Mouse (Mus musculus) midbrain, embryonic 16.5 days (tissue): ENCODE measurements around the gene Epb42. TPM values are rescaled to one million over a fixed set of nuclear protein-coding genes. Genes with fewer than 3 reads are reported as not detected.
"Not testable (repeated sequence)": the region's sequence is repeated elsewhere in the genome, so short reads cannot be mapped to it uniquely, and the experiment has no call there.

Source experiments
- ATAC-seq: fragments of 200-750 bp; cut with Nextera tagmentation; 2 replicates; pipeline ENCODE4 v1.8.0; 2017; ENCODE audit warnings: moderate TSS enrichment
- H3K27ac ChIP-seq: fragments of 300-500 bp; sonication (generic); 2 replicates; pipeline ENCODE4 v1.5.1; 2014; ENCODE audit warnings: mild to moderate bottlenecking, low read length, mixed read lengths
- H3K27me3 ChIP-seq: fragments of 300-500 bp; sonication (generic); 2 replicates; pipeline ENCODE4 v1.6.1; 2014; ENCODE audit warnings: low read depth, low read length, mixed read lengths; ENCODE audit not compliant: control insufficient read depth, insufficient read depth
- H3K36me3 ChIP-seq: fragments of 300-500 bp; sonication (generic); 2 replicates; pipeline ENCODE4 v1.6.1; 2014; ENCODE audit warnings: mild to moderate bottlenecking, low read length, moderate library complexity, mixed read lengths; ENCODE audit not compliant: control insufficient read depth, insufficient read depth
- H3K4me1 ChIP-seq: fragments of 300-500 bp; sonication (generic); 2 replicates; pipeline ENCODE4 v1.6.1; 2014; ENCODE audit warnings: mild to moderate bottlenecking, low read length, mixed read lengths; ENCODE audit not compliant: control insufficient read depth, insufficient read depth
- H3K4me2 ChIP-seq: fragments of 300-500 bp; sonication (generic); 2 replicates; pipeline ENCODE4 v1.6.1; 2014; ENCODE audit warnings: mild to moderate bottlenecking, low read length, mixed read lengths
- H3K4me3 ChIP-seq: fragments of 300-500 bp; sonication (generic); 2 replicates; pipeline ENCODE4 v1.5.1; 2014; ENCODE audit warnings: low read depth, mild to moderate bottlenecking, low read length, moderate library complexity, mixed read lengths
- H3K9ac ChIP-seq: fragments of 300-500 bp; sonication (generic); 2 replicates; pipeline ENCODE4 v1.6.1; 2014; ENCODE audit warnings: low read depth, low read length, mixed read lengths
- H3K9me3 ChIP-seq: fragments of 300-500 bp; sonication (generic); replicated peaks from 2 replicates; pipeline ENCODE4 v1.6.1; 2014; ENCODE audit warnings: mild to moderate bottlenecking, low read length, mixed read lengths; ENCODE audit not compliant: control insufficient read depth, poor library complexity, severe bottlenecking
- WGBS: fragments of 180-500 bp; shearing (Covaris S2); extraction: QIAGEN DNeasy Blood & Tissue Kit; methylation state at CpG from one replicate; pipeline ENCODE4 v1.1.7; 2014; 5-methylcytosine and 5-hydroxymethylcytosine counted together
- polyA plus RNA-seq: library from polyadenylated mRNA; unstranded; fragments of >200 nt; fragmentation: Nextera tagmentation; extraction: Ambion mirVana; gene quantifications from 2 replicates; pipeline ENCODE4 v1.2.1, GENCODE M21; 2015

The Epb42 gene
- polyA plus RNA-seq, 1 experiment from 2014 or later, result 0.25 TPM

- no peak for ATAC-seq
- 88% methylated on average over 8 of the region's 8 CpGs for WGBS
- Histone ChIP-seq H3K27ac (no peak overlapping the region), H3K4me2 (no peak overlapping the region), H3K36me3 (no peaks in the 10 kb centered on the region), H3K27me3 (no peaks in the 10 kb centered on the region), H3K9me3 (no peaks in the 10 kb centered on the region), H3K4me3 (no peak overlapping the region), H3K4me1 (no peaks in the 10 kb centered on the region), H3K9ac (no peak overlapping the region)
Observed at GRCm38 (mm10) chr2:120998863-120999262, 38.0 kb downstream of the Epb42 start.

- not testable (repeated sequence) for H3K36me3 ChIP-seq, H3K4me2 ChIP-seq, H3K4me3 ChIP-seq, H3K27ac ChIP-seq, H3K9me3 ChIP-seq, H3K27me3 ChIP-seq, H3K9ac ChIP-seq, H3K4me1 ChIP-seq, ATAC-seq
- 63% methylated on average over 1 of the region's 1 CpGs for WGBS
Observed at GRCm38 (mm10) chr2:120996607-120997006, 40.3 kb downstream of the Epb42 start.

GRCm38 (mm10) chr2:120991196-120991595 lies 45.7 kb downstream of the Epb42 start:
- H3K27ac ChIP-seq, result no peak overlapping the region
- no peaks in the 10 kb centered on the region for H3K9me3 ChIP-seq
- H3K27me3 ChIP-seq, result no peaks in the 10 kb centered on the region
- WGBS, result 78% methylated on average over 4 of the region's 4 CpGs
- no peak overlapping the region for H3K9ac ChIP-seq
- H3K4me1 ChIP-seq, result no peaks in the 10 kb centered on the region
- H3K4me2 ChIP-seq, result no peak overlapping the region
- ATAC-seq, result no peak
- H3K4me3 ChIP-seq, result no peak overlapping the region
- H3K36me3 ChIP-seq, result peaks cover 8% of the 10 kb centered on the region; the same call in 1 of the 2 replicates

- no peaks in the 10 kb centered on the region for H3K4me1 ChIP-seq
- H3K4me2 ChIP-seq, result no peak overlapping the region
- WGBS, result 100% methylated on average over 1 of the region's 1 CpGs
- no peak for ATAC-seq
- 0 out of 2 replicates have a peak, but pooled peaks cover 6% of the 10 kb centered on the region for H3K36me3 ChIP-seq
- H3K9ac ChIP-seq, result no peak overlapping the region
- H3K27ac ChIP-seq, result no peak overlapping the region
- no peaks in the 10 kb centered on the region for H3K27me3 ChIP-seq
- H3K4me3 ChIP-seq, result no peak overlapping the region
- H3K9me3 ChIP-seq, result no peaks in the 10 kb centered on the region
Observed at GRCm38 (mm10) chr2:120985241-120985640, 51.6 kb downstream of the Epb42 start.

- no peak for ATAC-seq
- H3K4me3 ChIP-seq, result no peak overlapping the region
- 0 out of 2 replicates have a peak, but pooled peaks cover 6% of the 10 kb centered on the region for H3K36me3 ChIP-seq
- H3K9me3 ChIP-seq, result no peaks in the 10 kb centered on the region
- H3K27me3 ChIP-seq, result no peaks in the 10 kb centered on the region
- H3K4me2 ChIP-seq, result no peak overlapping the region
- H3K4me1 ChIP-seq, result no peaks in the 10 kb centered on the region
- WGBS, result 8% methylated on average over 2 of the region's 2 CpGs
- H3K9ac ChIP-seq, result no peak overlapping the region
- no peak overlapping the region for H3K27ac ChIP-seq
Observed at GRCm38 (mm10) chr2:120983611-120984010, 53.3 kb downstream of the Epb42 start.

- H3K27me3 ChIP-seq, result no peaks in the 10 kb centered on the region
- no peak overlapping the region for H3K9ac ChIP-seq
- H3K4me1 ChIP-seq, result peaks cover 11% of the 10 kb centered on the region
- H3K36me3 ChIP-seq, result 0 out of 2 replicates have a peak, but pooled peaks cover 2% of the 10 kb centered on the region
- no peak for ATAC-seq
- H3K4me3 ChIP-seq, result no peak overlapping the region
- no peak overlapping the region for H3K27ac ChIP-seq
- 73% methylated on average over 2 of the region's 2 CpGs for WGBS
- no peaks in the 10 kb centered on the region for H3K9me3 ChIP-seq
- no peak overlapping the region for H3K4me2 ChIP-seq
Observed at GRCm38 (mm10) chr2:120980861-120981260, 56.0 kb downstream of the Epb42 start.

GRCm38 (mm10) chr2:120979819-120980218 lies 57.1 kb downstream of the Epb42 start:
- Histone ChIP-seq H3K27ac (no peak overlapping the region), H3K4me2 (no peak overlapping the region), H3K36me3 (0 out of 2 replicates have a peak, but pooled peaks cover 2% of the 10 kb centered on the region), H3K27me3 (no peaks in the 10 kb centered on the region), H3K9ac (no peak overlapping the region), H3K9me3 (no peaks in the 10 kb centered on the region), H3K4me1 (peaks cover 11% of the 10 kb centered on the region), H3K4me3 (no peak overlapping the region)
- no peak for ATAC-seq
- 85% methylated on average over 1 of the region's 1 CpGs for WGBS

GRCm38 (mm10) chr2:120978693-120979037 lies 58.2 kb downstream of the Epb42 start:
- H3K4me3 ChIP-seq, result no peak overlapping the region
- 28% methylated on average over 2 of the region's 2 CpGs for WGBS
- no peak overlapping the region for H3K9ac ChIP-seq
- H3K4me1 ChIP-seq, result peaks cover 11% of the 10 kb centered on the region
- H3K27ac ChIP-seq, result no peak overlapping the region
- H3K9me3 ChIP-seq, result no peaks in the 10 kb centered on the region
- ATAC-seq, result no peak
- 0 out of 2 replicates have a peak, but pooled peaks cover 2% of the 10 kb centered on the region for H3K36me3 ChIP-seq
- no peak overlapping the region for H3K4me2 ChIP-seq
- H3K27me3 ChIP-seq, result no peaks in the 10 kb centered on the region

- WGBS, result 79% methylated on average over 8 of the region's 8 CpGs
- ATAC-seq, result 0 out of 2 replicates have a peak, but pooled peaks have one; percentile 2
- peak overlapping the region; percentile 90; the same call in 1 of the 2 replicates for H3K27ac ChIP-seq
Observed at GRCm38 (mm10) chr2:120977926-120978692, 58.8 kb downstream of the Epb42 start.

More at GRCm38 (mm10) chr2:120977926-120978692, 58.8 kb downstream of the Epb42 start:
- Histone ChIP-seq H3K9ac (peak overlapping the region; percentile 93), H3K27me3 (no peaks in the 10 kb centered on the region), H3K9me3 (no peaks in the 10 kb centered on the region), H3K36me3 (0 out of 2 replicates have a peak, but pooled peaks cover 2% of the 10 kb centered on the region), H3K4me1 (peaks cover 11% of the 10 kb centered on the region), H3K4me3 (peak overlapping the region; percentile 63), H3K4me2 (peak overlapping the region; percentile 74)
